Mouse (Mus musculus) brain, embryonic 14.5 days (tissue): ENCODE data around the gene Lamc1.

Source experiments
- CTCF ChIP-seq: fragments of 200-500 bp; IDR thresholded peaks from 2 replicates; pipeline ENCODE4 v1.5.1; 2012; ENCODE audit warnings: inconsistent platforms, mild to moderate bottlenecking, moderate library complexity, borderline replicate concordance; ENCODE audit not compliant: insufficient read depth, insufficient read length; ENCODE audit errors: extremely low read depth
- POLR2A ChIP-seq: fragments of 200-500 bp; IDR thresholded peaks from 2 replicates; pipeline ENCODE4 v1.6.1; 2012; ENCODE audit warnings: mild to moderate bottlenecking, inconsistent platforms, borderline replicate concordance; ENCODE audit not compliant: poor library complexity, insufficient read depth, insufficient read length, severe bottlenecking; ENCODE audit errors: extremely low read depth

DNA sequence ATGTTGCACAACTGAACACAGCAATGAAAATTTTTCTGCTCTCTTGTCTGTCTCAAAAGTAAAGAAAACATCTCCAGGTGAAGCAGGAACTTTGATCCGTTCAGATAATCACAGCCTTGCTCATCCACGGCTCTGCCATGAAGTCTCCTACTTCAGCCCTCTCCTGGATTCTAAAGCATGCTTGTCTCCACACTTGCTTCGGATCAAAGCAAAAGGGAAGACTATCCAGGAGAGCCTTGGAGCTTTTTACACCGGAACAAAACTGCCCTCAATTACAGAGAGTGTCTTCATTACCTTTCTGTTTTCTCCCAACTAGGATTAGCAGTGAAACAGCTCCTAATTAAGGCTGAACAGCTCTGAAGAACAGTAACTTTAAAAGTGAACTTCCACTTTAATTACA lies 1.4 kb downstream of the Lamc1 start:
- TF ChIP-seq CTCF (no peak), POLR2A (no peak)
